Comparison of ENCODE assay signal across 13 mouse cellular contexts in genomic region chr4:146066932-146067580, GRCm38 (mm10). TPM values are rescaled to one million over a fixed set of nuclear protein-coding genes. Genes with fewer than 3 reads are reported as not detected.
A peak's percentile ranks its signal among the peaks of the same experiment; 100 is the strongest.
DNase-seq lines count a peak whose midpoint lies in the region; ATAC-seq and TF ChIP-seq lines count a peak whose summit lies in the region.
"Not testable (repeated sequence)": the region's sequence is repeated elsewhere in the genome, so short reads cannot be mapped to it uniquely, and the experiment has no call there.
"Had no signal": no experiment of that assay in that cellular context is flagged by ENCODE, and none has a peak within 500 bp of the region (broad histone marks: within the 10 kb centered on the region; RNA-seq: fewer than 3 reads in every experiment).

No protein-coding gene starts in this region.

- intact Hi-C loops in gastrocnemius, postnatal 14 days (cut with DNase I; ENCODE audit: low total_unique reads) = not testable (repeated sequence)

- not testable (repeated sequence) for H3K27ac ChIP-seq in hindbrain, embryonic 12.5 days; kidney, postnatal 0 days; liver, embryonic 15.5 days (replicated peaks); neural tube, embryonic 11.5 days (ENCODE audit: low read depth, low read length)

- H3K27me3 ChIP-seq in hindbrain, embryonic 12.5 days; kidney, postnatal 0 days (ENCODE audit: insufficient read depth, low read length); liver, embryonic 15.5 days; neural tube, embryonic 11.5 days (ENCODE audit: control insufficient read depth, insufficient read depth, low read length): not testable (repeated sequence)

- not testable (repeated sequence) for TF ChIP-seq CTCF in kidney, postnatal 0 days (IDR thresholded peaks at IDR 0.05; ENCODE audit: low read depth)

- peak; percentile 11 for DNase-seq in embryo, embryonic 10 days (ENCODE audit: low spot score)
- DNase-seq in gastrocnemius, postnatal 14 days = peak; percentile 16
- DNase-seq in kidney, postnatal 0 days (ENCODE audit: low spot score) = not testable (repeated sequence)
- DNase-seq in neural tube, embryonic 11.5 days (ENCODE audit: low spot score) = peak; percentile 11
- peak; percentile 9 for DNase-seq in thymus, postnatal 14 days

- H3K36me3 ChIP-seq in hindbrain, embryonic 12.5 days; kidney, postnatal 0 days (ENCODE audit: insufficient read depth, low read length); liver, embryonic 15.5 days (replicated peaks); neural tube, embryonic 11.5 days (ENCODE audit: control insufficient read depth, insufficient read depth, low read length): not testable (repeated sequence)

- ATAC-seq in hindbrain, embryonic 12.5 days (ENCODE audit: low FRiP score); liver, embryonic 15.5 days (ENCODE audit: insufficient read depth): not testable (repeated sequence)
- peak; percentile 49; the same call in 1 of the 2 replicates for ATAC-seq in kidney, postnatal 0 days (replicated peaks; ENCODE audit: low FRiP score, low read depth)
- ATAC-seq in neural tube, embryonic 11.5 days (ENCODE audit: insufficient read depth, low FRiP score, low TSS enrichment) = 0 out of 2 replicates have a peak, but pooled peaks have one; percentile 41

- not testable (repeated sequence) for H3K9ac ChIP-seq in hindbrain, embryonic 12.5 days; kidney, postnatal 0 days (ENCODE audit: low read depth, low read length); liver, embryonic 15.5 days; neural tube, embryonic 11.5 days (ENCODE audit: low read length)

- not testable (repeated sequence) for H3K4me1 ChIP-seq in hindbrain, embryonic 12.5 days; kidney, postnatal 0 days (replicated peaks; ENCODE audit: insufficient read depth, low read length); liver, embryonic 15.5 days (replicated peaks); neural tube, embryonic 11.5 days (ENCODE audit: control insufficient read depth, insufficient read depth, low read length)

- peak overlapping the region; percentile 33 for H3K4me3 ChIP-seq in hindbrain, embryonic 12.5 days
- not testable (repeated sequence) for H3K4me3 ChIP-seq in kidney, postnatal 0 days (replicated peaks; ENCODE audit: low read depth, low read length); liver, embryonic 15.5 days (replicated peaks)
- H3K4me3 ChIP-seq in neural tube, embryonic 11.5 days (ENCODE audit: low read depth, low read length) = 0 out of 2 replicates have a peak overlapping the region, but pooled peaks have one; percentile 20

- H3K9me3 ChIP-seq in hindbrain, embryonic 12.5 days (replicated peaks) = peaks cover 39% of the 10 kb centered on the region
- not testable (repeated sequence) for H3K9me3 ChIP-seq in kidney, postnatal 0 days (replicated peaks; ENCODE audit: low read length); liver, embryonic 15.5 days (replicated peaks); neural tube, embryonic 11.5 days (ENCODE audit: control insufficient read depth, low read length)

- H3K4me2 ChIP-seq in hindbrain, embryonic 12.5 days (replicated peaks) = peak overlapping the region; percentile 49
- 0 out of 2 replicates have a peak overlapping the region, but pooled peaks have one; percentile 31 for H3K4me2 ChIP-seq in kidney, postnatal 0 days (ENCODE audit: low read length)
- peak overlapping the region; percentile 40 for H3K4me2 ChIP-seq in liver, embryonic 15.5 days
- H3K4me2 ChIP-seq in neural tube, embryonic 11.5 days (ENCODE audit: low read depth) = peak overlapping the region; percentile 32

- WGBS in hindbrain, embryonic 12.5 days = 31% methylated on average over 45 of the region's 45 CpGs
- WGBS in kidney, postnatal 0 days = 45% methylated on average over 39 of the region's 45 CpGs
- WGBS in liver, embryonic 15.5 days (ENCODE audit: insufficient replicate concordance) = 31% methylated on average over 45 of the region's 45 CpGs
- 55% methylated on average over 26 of the region's 45 CpGs for WGBS in neural tube, embryonic 11.5 days

RNA-seq across cellular contexts. Expression of gene Zfp987, which starts 30.0 kb away (rescaled TPM):
- total RNA-seq in gastrocnemius, postnatal 14 days (2021) = not detected
- polyA plus RNA-seq in hindbrain, embryonic 12.5 days (2016; fragmentation: Nextera tagmentation; extraction: Ambion mirVana) = not detected in 2 replicates
- 0.20 TPM in 1 of 2 replicates, not detected in the other for polyA plus RNA-seq in kidney, postnatal 0 days (2015; fragmentation: Nextera tagmentation; extraction: Ambion mirVana)
- polyA plus RNA-seq in liver, embryonic 15.5 days (2015; fragmentation: Nextera tagmentation; extraction: Ambion mirVana) = 0.10 TPM in 2 replicates
- not detected in 2 replicates for polyA plus RNA-seq in neural tube, embryonic 11.5 days (2014; fragmentation: Nextera tagmentation; extraction: Ambion mirVana)
- total RNA-seq: gastrocnemius, adult 8-10 months; heart, postnatal 36 days; left cerebral cortex, adult 18-20 months had no signal
- polyA plus RNA-seq: adrenal gland, adult 2 months; lung, adult 2 months; thymus, adult 2 months had no signal
